Mouse (Mus musculus): ENCODE results near the gene Pcgf1.

DNA sequence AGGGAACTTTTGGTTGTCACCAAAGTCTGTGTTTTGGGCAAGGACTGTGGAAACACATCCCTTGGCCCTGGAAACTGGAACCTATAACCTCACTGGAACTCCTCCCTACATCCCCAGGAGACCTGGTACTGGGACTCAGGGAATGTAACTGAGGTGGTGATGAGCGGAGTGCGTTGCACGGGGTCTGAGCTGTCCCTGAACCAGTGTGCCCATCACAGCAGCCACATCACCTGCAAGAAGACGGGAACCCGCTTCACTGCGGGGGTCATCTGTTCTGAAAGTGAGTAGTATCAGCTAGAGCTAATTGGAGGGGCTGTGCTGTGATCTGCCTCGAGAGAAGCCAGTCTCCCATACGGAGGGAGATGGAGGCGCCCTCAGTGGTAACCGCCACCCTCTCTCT is 28.3 kb upstream of the Pcgf1 start:
- TF ChIP-seq GATA1 (IDR thresholded peaks at IDR 0.05; ENCODE audit: borderline replicate concordance, low read length) (no peak), FLI1 (IDR thresholded peaks at IDR 0.05; ENCODE audit: low read length) (no peak)
